Mouse (Mus musculus) testis, adult 2 months (tissue): ENCODE results near the gene Mgll. TPM values are rescaled to one million over a fixed set of nuclear protein-coding genes. Genes with fewer than 3 reads are reported as not detected.

Source experiments
- H3K27ac ChIP-seq: fragments of 200-500 bp; 2 replicates; pipeline ENCODE4 v1.5.1; 2012; ENCODE audit warnings: low read depth, low read length; ENCODE audit not compliant: control insufficient read depth, insufficient read depth
- H3K27me3 ChIP-seq: fragments of 200-500 bp; 2 replicates; pipeline ENCODE4 v1.6.1; 2012; ENCODE audit warnings: mild to moderate bottlenecking, low read length, moderate library complexity; ENCODE audit not compliant: control insufficient read depth, insufficient read depth
- H3K36me3 ChIP-seq: fragments of 200-500 bp; 2 replicates; pipeline ENCODE4 v1.6.1; 2012; ENCODE audit warnings: mild to moderate bottlenecking, low read length; ENCODE audit not compliant: control insufficient read depth, insufficient read depth
- H3K4me1 ChIP-seq: fragments of 200-500 bp; 2 replicates; pipeline ENCODE4 v1.6.1; 2012; ENCODE audit warnings: low read length; ENCODE audit not compliant: control insufficient read depth, insufficient read depth
- H3K4me3 ChIP-seq: fragments of 200-500 bp; 2 replicates; pipeline ENCODE4 v1.5.1; 2012; ENCODE audit warnings: low read depth, mild to moderate bottlenecking, low read length, moderate library complexity, mixed read lengths; ENCODE audit not compliant: control insufficient read depth
- CTCF ChIP-seq: fragments of 200-500 bp; IDR thresholded peaks from 2 replicates; pipeline ENCODE4 v1.5.1; 2012; ENCODE audit warnings: low read depth, mild to moderate bottlenecking, inconsistent platforms, low read length, moderate library complexity; ENCODE audit not compliant: control insufficient read depth, insufficient read depth, insufficient replicate concordance
- POLR2A ChIP-seq: fragments of 200-500 bp; IDR thresholded peaks from 2 replicates; pipeline ENCODE4 v1.6.1; 2012; ENCODE audit warnings: low read depth, mild to moderate bottlenecking, inconsistent platforms, low read length, moderate library complexity; ENCODE audit not compliant: control insufficient read depth
- polyA plus RNA-seq: library from polyadenylated mRNA; depleted of rRNA; stranded (reverse); fragments of >200 nt; gene quantifications from 2 replicates; pipeline ENCODE4 v1.2.3, GENCODE M21; 2012

Gene Mgll
- polyA plus RNA-seq, 1 experiment = 38.5 TPM

DNA sequence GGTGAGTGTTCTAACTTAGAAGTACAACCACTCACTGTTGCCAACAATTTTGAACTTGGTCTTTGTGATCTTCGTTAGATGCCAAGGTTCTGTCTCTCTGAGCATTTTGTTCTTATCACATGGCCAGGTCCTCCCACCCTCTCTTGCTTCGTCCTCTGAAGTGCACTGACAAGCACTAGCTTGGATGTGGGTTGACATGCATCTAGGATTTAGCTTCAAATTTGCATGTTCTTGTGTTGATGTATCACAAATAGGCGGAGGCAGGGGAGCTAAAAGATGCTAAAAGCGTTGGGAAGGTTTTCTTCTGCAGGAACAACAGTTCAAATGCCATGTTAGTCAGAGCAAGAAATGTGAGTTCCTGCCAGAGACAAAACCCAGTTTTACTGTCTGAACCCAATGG lies 12.1 kb upstream of the Mgll start:
- TF ChIP-seq POLR2A (no peak), CTCF (no peak)

DNA sequence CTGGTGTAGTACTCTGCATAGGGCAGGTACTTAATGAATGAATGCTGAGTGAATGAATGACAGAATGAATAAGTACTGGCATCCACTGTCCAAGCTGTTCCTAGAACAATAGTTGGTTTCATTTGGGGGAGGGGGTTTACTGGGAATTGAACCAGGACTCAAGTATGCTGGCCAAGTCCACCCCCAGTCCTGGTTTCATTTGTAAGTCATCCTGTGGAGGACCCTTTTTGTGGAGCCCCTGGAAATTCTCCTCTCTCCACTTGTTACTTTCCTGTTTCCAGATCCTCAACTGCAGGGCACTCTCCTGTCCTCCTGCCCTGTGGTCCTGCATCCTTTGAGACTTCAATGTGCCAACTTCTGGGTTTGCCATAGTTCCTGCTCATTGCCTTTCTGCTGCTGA lies 10.9 kb upstream of the Mgll start:
- TF ChIP-seq CTCF (no peak), POLR2A (no peak)
- H3K4me3 ChIP-seq = no peak overlapping the region
- H3K4me1 ChIP-seq = no peaks in the 10 kb centered on the region
- no peaks in the 10 kb centered on the region for H3K27me3 ChIP-seq
- no peaks in the 10 kb centered on the region for H3K36me3 ChIP-seq
- no peak overlapping the region for H3K27ac ChIP-seq

More for the DNA sequence above, 12.1 kb upstream of the Mgll start:
- H3K27ac ChIP-seq = no peak overlapping the region
- no peaks in the 10 kb centered on the region for H3K27me3 ChIP-seq
- no peaks in the 10 kb centered on the region for H3K4me1 ChIP-seq
- H3K36me3 ChIP-seq = no peaks in the 10 kb centered on the region
- no peak overlapping the region for H3K4me3 ChIP-seq

DNA sequence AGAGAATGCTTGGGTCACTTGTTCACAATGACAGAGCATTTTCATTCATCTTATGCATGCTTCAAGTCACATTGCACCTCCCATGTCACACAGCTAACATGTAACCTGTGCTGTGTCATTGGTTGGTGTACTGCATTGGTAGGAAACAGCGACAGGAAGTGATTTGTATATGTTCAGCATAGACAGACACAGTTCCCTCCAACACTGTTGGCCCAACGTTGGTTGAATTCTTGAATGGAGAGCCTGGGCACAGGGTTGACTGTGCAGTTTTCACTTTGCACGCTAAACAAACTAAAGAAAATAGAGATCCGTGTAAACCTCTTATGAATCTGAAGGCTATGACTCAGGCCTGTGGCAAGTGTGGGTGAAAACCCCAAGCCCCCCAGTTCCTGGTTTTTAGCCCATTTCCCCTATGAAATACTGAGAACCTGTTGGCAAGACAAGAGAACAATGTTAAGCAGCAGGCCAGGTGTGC lies 10.0 kb upstream of the Mgll start:
- TF ChIP-seq CTCF (no peak), POLR2A (no peak)
- Histone ChIP-seq H3K27ac (no peak overlapping the region), H3K4me3 (no peak overlapping the region), H3K27me3 (no peaks in the 10 kb centered on the region), H3K4me1 (no peaks in the 10 kb centered on the region), H3K36me3 (no peaks in the 10 kb centered on the region)

DNA sequence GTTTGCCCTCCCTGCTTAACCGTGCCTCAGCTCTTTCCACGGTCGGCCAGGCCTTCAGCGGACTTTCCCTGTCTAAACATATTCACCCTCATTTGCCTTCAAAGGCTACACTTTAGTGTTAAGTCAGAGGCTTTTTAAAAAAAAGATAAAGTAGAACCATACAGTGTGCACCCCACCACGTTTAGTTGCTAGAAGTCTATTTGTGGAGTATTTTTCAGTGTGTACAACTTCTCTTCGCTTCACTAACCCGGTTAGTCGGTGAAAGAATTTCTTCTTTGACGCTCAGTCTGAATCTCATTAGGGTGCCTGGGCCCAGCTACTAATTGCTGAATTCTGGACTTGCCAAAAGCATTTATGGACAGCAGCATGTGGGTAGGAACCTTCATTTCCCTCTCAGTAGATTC lies 8.8 kb upstream of the Mgll start:
- H3K36me3 ChIP-seq = no peaks in the 10 kb centered on the region
- no peak overlapping the region for H3K4me3 ChIP-seq
- no peak overlapping the region for H3K27ac ChIP-seq
- H3K4me1 ChIP-seq = no peaks in the 10 kb centered on the region
- H3K27me3 ChIP-seq = no peaks in the 10 kb centered on the region
- no peak for TF ChIP-seq POLR2A
- no peak for TF ChIP-seq CTCF

DNA sequence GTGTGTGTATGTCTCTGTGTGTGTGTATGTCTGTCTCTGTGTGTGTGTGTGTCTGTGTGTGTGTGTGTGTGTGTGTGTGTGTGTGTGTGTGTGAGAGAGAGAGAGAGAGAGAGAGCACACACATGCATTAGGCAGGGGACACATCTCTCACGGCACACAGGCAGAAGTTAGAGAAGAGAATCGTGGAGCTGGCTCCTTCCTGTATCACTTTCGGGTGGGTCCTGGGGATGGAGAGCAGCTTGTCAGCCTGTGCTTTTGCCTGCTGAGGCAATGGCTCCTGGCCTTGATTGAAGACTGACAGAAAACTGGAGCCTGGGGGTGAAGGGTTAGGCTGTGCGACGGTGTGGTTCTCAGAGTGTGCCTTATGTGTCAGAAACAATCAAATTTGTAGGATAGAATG lies 8.2 kb upstream of the Mgll start:
- H3K36me3 ChIP-seq = no peaks in the 10 kb centered on the region
- no peaks in the 10 kb centered on the region for H3K4me1 ChIP-seq
- TF ChIP-seq CTCF (no peak), POLR2A (no peak)
- H3K27me3 ChIP-seq = no peaks in the 10 kb centered on the region
- no peak overlapping the region for H3K4me3 ChIP-seq
- H3K27ac ChIP-seq = no peak overlapping the region

DNA sequence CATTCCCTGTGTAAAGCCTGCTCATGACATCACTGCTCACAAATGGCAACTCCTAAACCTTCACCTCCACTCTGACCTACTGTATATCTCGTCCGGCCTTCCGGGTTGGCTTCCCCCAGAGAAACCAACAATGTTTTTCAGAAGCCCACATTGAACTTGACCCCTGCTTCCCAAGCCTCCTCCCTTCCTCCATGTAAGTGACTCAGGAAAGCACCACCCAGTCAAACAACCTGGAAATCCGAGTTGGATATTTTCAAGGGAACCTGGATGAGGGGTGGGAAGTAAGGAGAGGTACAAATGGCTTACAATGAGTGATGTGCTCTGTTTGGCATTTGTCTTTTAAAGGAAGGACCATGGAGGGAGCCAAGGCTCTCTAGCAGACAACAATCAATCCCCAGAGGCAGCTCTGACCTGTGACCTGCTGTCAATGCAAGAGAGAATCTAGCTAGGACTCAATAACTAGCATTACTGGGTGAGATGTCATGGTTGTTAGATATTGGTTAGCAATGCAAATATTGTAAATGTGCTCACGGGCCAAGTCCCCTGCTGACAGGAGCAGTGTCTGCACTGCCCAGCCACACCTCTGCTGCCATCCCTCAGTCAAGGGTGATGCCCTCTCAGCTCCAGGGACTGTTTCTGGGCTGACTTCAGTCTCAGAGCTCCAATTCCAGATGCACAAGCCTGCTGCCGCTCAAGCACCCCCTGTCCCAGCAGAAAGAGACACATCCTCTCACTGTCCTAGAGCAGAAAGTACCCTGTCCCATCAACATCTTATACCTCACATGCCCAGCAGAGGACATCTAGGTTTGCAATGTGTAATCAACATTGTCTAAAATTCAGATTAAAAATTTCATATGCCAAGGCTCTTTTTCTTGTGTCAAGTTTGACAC lies 6.8 kb upstream of the Mgll start:
- H3K4me3 ChIP-seq = no peak overlapping the region

DNA sequence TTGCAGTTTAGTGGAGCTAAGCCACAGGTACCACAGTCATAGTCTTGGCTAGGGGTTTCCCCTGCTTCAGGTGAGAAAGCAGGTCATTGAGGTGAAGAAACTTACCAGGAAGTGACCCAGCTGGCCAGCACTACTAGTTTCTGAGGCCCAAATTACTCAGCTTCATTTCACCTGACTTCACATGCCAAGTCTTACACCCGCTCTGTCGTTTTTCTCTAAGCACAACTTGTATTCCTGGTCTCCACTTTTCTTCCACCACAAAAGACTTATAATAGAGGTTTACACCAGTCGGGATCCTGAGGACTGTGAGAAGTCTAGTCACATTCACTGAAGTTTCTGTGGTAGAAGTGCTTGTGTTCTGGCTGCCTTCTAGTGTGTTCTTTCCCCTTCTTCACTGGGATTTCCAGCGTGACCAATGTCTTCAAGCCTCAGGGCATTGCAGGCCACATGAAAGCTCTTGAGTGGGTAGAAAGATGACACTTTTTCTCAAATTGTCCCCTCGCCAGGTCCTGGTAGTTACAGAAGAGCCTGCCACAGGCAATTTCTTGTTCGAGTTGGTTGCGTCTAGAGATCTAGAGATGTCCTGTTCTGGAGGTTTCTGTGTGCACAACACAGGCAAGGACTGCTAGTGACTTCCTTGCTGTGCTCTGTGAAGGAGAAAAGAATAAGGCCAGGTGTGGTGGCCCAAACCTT lies 6.0 kb upstream of the Mgll start:
- H3K4me3 ChIP-seq = no peak overlapping the region
- no peaks in the 10 kb centered on the region for H3K4me1 ChIP-seq
- H3K27ac ChIP-seq = no peak overlapping the region
- no peaks in the 10 kb centered on the region for H3K27me3 ChIP-seq
- H3K36me3 ChIP-seq = no peaks in the 10 kb centered on the region
- TF ChIP-seq POLR2A = no peak
- no peak for TF ChIP-seq CTCF

More for the DNA sequence above, 6.8 kb upstream of the Mgll start:
- Histone ChIP-seq H3K36me3 (no peaks in the 10 kb centered on the region), H3K27me3 (no peaks in the 10 kb centered on the region), H3K27ac (no peak overlapping the region), H3K4me1 (no peaks in the 10 kb centered on the region)
- TF ChIP-seq POLR2A (no peak), CTCF (no peak)
